30 mouse cellular contexts compared by ENCODE assay signal in the genomic region with DNA sequence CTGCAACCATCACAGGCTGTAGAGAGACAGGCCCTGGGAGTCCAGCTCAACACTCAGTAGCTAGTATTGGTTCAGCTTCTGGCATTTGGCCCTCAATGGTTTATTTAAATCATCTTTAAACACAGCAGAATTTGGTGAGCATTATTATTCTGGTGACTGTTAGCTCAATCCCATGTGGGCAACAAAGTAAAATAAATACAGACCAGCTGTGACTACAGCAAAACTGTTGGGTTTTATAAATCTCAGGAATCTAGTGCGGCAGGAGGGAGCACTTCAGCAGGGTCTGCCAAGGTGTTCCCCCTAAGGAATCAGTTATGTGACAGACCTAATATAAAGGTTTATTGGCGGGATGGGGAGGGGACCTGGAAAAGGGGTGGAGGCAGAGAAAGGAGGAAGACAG.
"Had no signal": no experiment of that assay in that cellular context is flagged by ENCODE, and none has a peak within 500 bp of the region (broad histone marks: within the 10 kb centered on the region; RNA-seq: fewer than 3 reads in every experiment).

No protein-coding gene starts in this region.

- H3K4me1 ChIP-seq: liver, embryonic 12.5 days; liver, embryonic 13.5 days; lung, embryonic 15.5 days; midbrain, embryonic 10.5 days; midbrain, embryonic 12.5 days; midbrain, embryonic 13.5 days; midbrain, embryonic 15.5 days; neural tube, embryonic 12.5 days; neural tube, embryonic 13.5 days had no signal

- H3K27me3 ChIP-seq: liver, embryonic 13.5 days; lung, embryonic 15.5 days; midbrain, embryonic 13.5 days; midbrain, embryonic 15.5 days; neural tube, embryonic 12.5 days had no signal

- H3K27ac ChIP-seq: left cerebral cortex, adult 2 months; limb, embryonic 12.5 days; limb, embryonic 15.5 days; liver, embryonic 12.5 days; liver, embryonic 13.5 days; liver, embryonic 14.5 days; liver, embryonic 15.5 days; lung, embryonic 15.5 days; macrophage; midbrain, embryonic 10.5 days; midbrain, embryonic 12.5 days; midbrain, embryonic 13.5 days; midbrain, embryonic 15.5 days; neural tube, embryonic 12.5 days; neural tube, embryonic 13.5 days had no signal

- H3K9ac ChIP-seq: limb, embryonic 12.5 days; limb, embryonic 15.5 days; liver, embryonic 12.5 days; liver, embryonic 13.5 days; liver, embryonic 14.5 days; liver, embryonic 15.5 days; liver, postnatal 0 days; lung, embryonic 14.5 days; lung, embryonic 15.5 days; midbrain, embryonic 12.5 days; midbrain, embryonic 13.5 days; midbrain, embryonic 15.5 days; neural tube, embryonic 12.5 days; neural tube, embryonic 13.5 days had no signal

- DNase-seq: left cerebral cortex, postnatal 4 days; liver; liver, embryonic 13.5 days; liver, postnatal 0 days; lung, adult 18-20 months; lung, adult 2 months; lung, embryonic 14.5 days; lung, postnatal 10 days; lung, postnatal 14 days; lung, postnatal 36 days; lung, postnatal 4 days; midbrain, embryonic 14.5 days had no signal

- H3K9me3 ChIP-seq: limb, embryonic 12.5 days; limb, embryonic 15.5 days; liver, embryonic 12.5 days; liver, embryonic 13.5 days; liver, embryonic 15.5 days; lung, embryonic 15.5 days; megakaryocyte, embryonic 14.5 days; midbrain, embryonic 10.5 days; midbrain, embryonic 12.5 days; midbrain, embryonic 13.5 days; midbrain, embryonic 15.5 days; neural tube, embryonic 12.5 days; neural tube, embryonic 13.5 days had no signal

- H3K4me2 ChIP-seq: limb, embryonic 12.5 days; limb, embryonic 15.5 days; liver, embryonic 11.5 days; liver, embryonic 12.5 days; liver, embryonic 13.5 days; liver, embryonic 15.5 days; lung, embryonic 14.5 days; lung, embryonic 15.5 days; midbrain, embryonic 12.5 days; midbrain, embryonic 13.5 days; midbrain, embryonic 15.5 days; neural tube, embryonic 12.5 days; neural tube, embryonic 13.5 days had no signal

- H3K36me3 ChIP-seq: limb, embryonic 12.5 days; limb, embryonic 15.5 days; liver, embryonic 12.5 days; liver, embryonic 13.5 days; liver, embryonic 15.5 days; lung, embryonic 15.5 days; midbrain, embryonic 10.5 days; midbrain, embryonic 12.5 days; midbrain, embryonic 13.5 days; midbrain, embryonic 15.5 days; neural tube, embryonic 12.5 days; neural tube, embryonic 13.5 days had no signal

- H3K4me3 ChIP-seq: left cerebral cortex, adult 2 months; limb, embryonic 12.5 days; limb, embryonic 15.5 days; liver, embryonic 12.5 days; liver, embryonic 13.5 days; liver, embryonic 15.5 days; lung, embryonic 15.5 days; megakaryocyte, embryonic 14.5 days; midbrain, embryonic 10.5 days; midbrain, embryonic 12.5 days; midbrain, embryonic 13.5 days; midbrain, embryonic 15.5 days; myocyte; neural tube, embryonic 12.5 days; neural tube, embryonic 13.5 days had no signal

- ATAC-seq: liver, embryonic 12.5 days; liver, postnatal 0 days; lung, postnatal 0 days; midbrain, embryonic 13.5 days; midbrain, embryonic 15.5 days had no signal
